Mouse (Mus musculus) liver, embryonic 13.5 days (tissue): ENCODE data around the gene Gale. TPM values are rescaled to one million over a fixed set of nuclear protein-coding genes. Genes with fewer than 3 reads are reported as not detected.

Source experiments
- ATAC-seq: fragments of 200-750 bp; cut with Nextera tagmentation; 2 replicates; pipeline ENCODE4 v1.8.0; 2017; ENCODE audit warnings: low read depth, mild to moderate bottlenecking, moderate number of reproducible peaks, moderate library complexity
- DNase-seq: peaks from one replicate; pipeline ENCODE4 v3.0.0; 2022
- H3K27ac ChIP-seq: fragments of 300-500 bp; sonication (generic); 2 replicates; pipeline ENCODE4 v1.5.1; 2015; ENCODE audit warnings: moderate library complexity, mild to moderate bottlenecking, inconsistent platforms
- H3K27me3 ChIP-seq: fragments of 300-500 bp; sonication (generic); 2 replicates; pipeline ENCODE4 v1.6.1; 2015; ENCODE audit warnings: mild to moderate bottlenecking, inconsistent platforms
- H3K36me3 ChIP-seq: fragments of 300-500 bp; sonication (generic); 2 replicates; pipeline ENCODE4 v1.6.1; 2015; ENCODE audit warnings: mild to moderate bottlenecking, inconsistent platforms
- H3K4me1 ChIP-seq: fragments of 300-500 bp; sonication (generic); replicated peaks from 2 replicates; pipeline ENCODE4 v1.6.1; 2015; ENCODE audit warnings: inconsistent platforms
- H3K4me2 ChIP-seq: fragments of 300-500 bp; sonication (generic); 2 replicates; pipeline ENCODE4 v1.6.1; 2015; ENCODE audit warnings: inconsistent platforms, mild to moderate bottlenecking, moderate library complexity
- H3K4me3 ChIP-seq: fragments of 300-500 bp; sonication (generic); replicated peaks from 2 replicates; pipeline ENCODE4 v1.5.1; 2015; ENCODE audit warnings: mild to moderate bottlenecking, inconsistent platforms
- H3K9ac ChIP-seq: fragments of 300-500 bp; sonication (generic); 2 replicates; pipeline ENCODE4 v1.6.1; 2015; ENCODE audit warnings: mild to moderate bottlenecking, inconsistent platforms
- H3K9me3 ChIP-seq: fragments of 300-500 bp; sonication (generic); replicated peaks from 2 replicates; pipeline ENCODE4 v1.6.1; 2016; ENCODE audit warnings: inconsistent platforms
- WGBS: fragments of 180-500 bp; shearing (Covaris S2); methylation state at CpG from one replicate; pipeline ENCODE4 v1.1.7; 2015; ENCODE audit not compliant: insufficient replicate concordance; 5-methylcytosine and 5-hydroxymethylcytosine counted together
- polyA plus RNA-seq: library from polyadenylated mRNA; unstranded; fragments of >200 nt; fragmentation: Nextera tagmentation; extraction: Ambion mirVana; gene quantifications from 2 replicates; pipeline ENCODE4 v1.2.1, GENCODE M21; 2015

Gale gene
- 35.6 and 35.7 TPM in 2 replicates for polyA plus RNA-seq

GRCm38 (mm10) chr4:135963457-135964193 is at the start of gene Gale:
Gene Gale (plus strand): TSS chr4:135963727.
- ATAC-seq (peak; percentile 90), DNase-seq (peak; percentile 88)
- Histone ChIP-seq H3K4me2 (peak within 1 kb of the TSS; percentile 99), H3K9ac (peak within 1 kb of the TSS; percentile 90), H3K9me3 (no peaks in the 10 kb centered on the region), H3K27me3 (no peaks in the 10 kb centered on the region), H3K4me1 (peaks cover 55% of the 10 kb centered on the region), H3K36me3 (peaks cover 62% of the 10 kb centered on the region), H3K4me3 (peak within 1 kb of the TSS; percentile 84), H3K27ac (peak within 1 kb of the TSS; percentile 87)
- WGBS = under 1% methylated on average over 56 of the region's 56 CpGs

- H3K9ac ChIP-seq = no peak overlapping the region
- no peaks in the 10 kb centered on the region for H3K9me3 ChIP-seq
- peak overlapping the region; percentile 5; the same call in 1 of the 2 replicates for H3K4me2 ChIP-seq
- no peak overlapping the region for H3K27ac ChIP-seq
- no peaks in the 10 kb centered on the region for H3K27me3 ChIP-seq
- ATAC-seq (no peak), DNase-seq (no peak)
- peaks cover 17% of the 10 kb centered on the region for H3K36me3 ChIP-seq
- H3K4me3 ChIP-seq = no peak overlapping the region
- 47% methylated on average over 13 of the region's 13 CpGs for WGBS
- peaks cover 21% of the 10 kb centered on the region for H3K4me1 ChIP-seq
These were observed 44.8 kb upstream of the Gale start for GRCm38 (mm10) chr4:135918635-135919279.

- no peak overlapping the region for H3K9ac ChIP-seq
- peaks cover 21% of the 10 kb centered on the region for H3K36me3 ChIP-seq
- 77% methylated on average over 3 of the region's 3 CpGs for WGBS
- H3K4me3 ChIP-seq = no peak overlapping the region
- no peak overlapping the region for H3K27ac ChIP-seq
- no peaks in the 10 kb centered on the region for H3K9me3 ChIP-seq
- no peak overlapping the region for H3K4me2 ChIP-seq
- H3K4me1 ChIP-seq = peaks cover 19% of the 10 kb centered on the region
- no peaks in the 10 kb centered on the region for H3K27me3 ChIP-seq
- ATAC-seq (no peak), DNase-seq (no peak)
These were observed 44.3 kb upstream of the Gale start for GRCm38 (mm10) chr4:135919280-135919639.

GRCm38 (mm10) chr4:135920304-135921241 is 43.0 kb upstream of the Gale start, which contains the start of gene Fuca1:
Gene Fuca1 (plus strand): TSS chr4:135920735.
- ATAC-seq = peak; percentile 92
- H3K9me3 ChIP-seq = no peaks in the 10 kb centered on the region
- peak within 1 kb of the TSS; percentile 85 for H3K4me3 ChIP-seq
- H3K27me3 ChIP-seq = no peaks in the 10 kb centered on the region
- 1% methylated on average over 60 of the region's 60 CpGs for WGBS
- peaks cover 24% of the 10 kb centered on the region for H3K36me3 ChIP-seq
- DNase-seq = peak; percentile 94
- H3K4me2 ChIP-seq = peak within 1 kb of the TSS; percentile 79
- H3K9ac ChIP-seq = peak within 1 kb of the TSS; percentile 82
- H3K27ac ChIP-seq = peak within 1 kb of the TSS; percentile 69
- peaks cover 22% of the 10 kb centered on the region for H3K4me1 ChIP-seq

- ATAC-seq (no peak), DNase-seq (no peak)
- peak overlapping the region; percentile 82 for H3K9ac ChIP-seq
- peaks cover 31% of the 10 kb centered on the region for H3K4me1 ChIP-seq
- WGBS = 10% methylated on average over 26 of the region's 26 CpGs
- peak overlapping the region; percentile 79 for H3K4me2 ChIP-seq
- no peaks in the 10 kb centered on the region for H3K27me3 ChIP-seq
- H3K27ac ChIP-seq = peak overlapping the region; percentile 69; the same call in 1 of the 2 replicates
- H3K36me3 ChIP-seq = peaks cover 28% of the 10 kb centered on the region
- H3K9me3 ChIP-seq = no peaks in the 10 kb centered on the region
- peak overlapping the region; percentile 85 for H3K4me3 ChIP-seq
These were observed 42.0 kb upstream of the Gale start for GRCm38 (mm10) chr4:135921257-135922120.

GRCm38 (mm10) chr4:135922190-135922589 is 41.3 kb upstream of the Gale start:
- Histone ChIP-seq H3K27ac (no peak overlapping the region), H3K9ac (peak overlapping the region; percentile 82; the same call in 1 of the 2 replicates), H3K4me1 (peaks cover 38% of the 10 kb centered on the region), H3K36me3 (peaks cover 25% of the 10 kb centered on the region), H3K4me2 (peak overlapping the region; percentile 79), H3K27me3 (no peaks in the 10 kb centered on the region), H3K4me3 (peak overlapping the region; percentile 85; the same call in 1 of the 2 replicates), H3K9me3 (no peaks in the 10 kb centered on the region)
- WGBS = 68% methylated on average over 1 of the region's 1 CpGs
- ATAC-seq (no peak), DNase-seq (no peak)

- no peaks in the 10 kb centered on the region for H3K27me3 ChIP-seq
- no peak for ATAC-seq
- H3K9ac ChIP-seq = no peak overlapping the region
- 69% methylated on average over 2 of the region's 2 CpGs for WGBS
- H3K27ac ChIP-seq = no peak overlapping the region
- no peak overlapping the region for H3K4me3 ChIP-seq
- peaks cover 36% of the 10 kb centered on the region for H3K4me1 ChIP-seq
- no peak overlapping the region for H3K4me2 ChIP-seq
- DNase-seq = no peak
- H3K9me3 ChIP-seq = no peaks in the 10 kb centered on the region
- peaks cover 23% of the 10 kb centered on the region for H3K36me3 ChIP-seq
These were observed 39.1 kb upstream of the Gale start for GRCm38 (mm10) chr4:135924418-135924817.

- peaks cover 22% of the 10 kb centered on the region for H3K36me3 ChIP-seq
- H3K9me3 ChIP-seq = no peaks in the 10 kb centered on the region
- DNase-seq (no peak), ATAC-seq (no peak)
- peaks cover 36% of the 10 kb centered on the region for H3K4me1 ChIP-seq
- no peak overlapping the region for H3K4me3 ChIP-seq
- no peak overlapping the region for H3K4me2 ChIP-seq
- no peaks in the 10 kb centered on the region for H3K27me3 ChIP-seq
- H3K27ac ChIP-seq = no peak overlapping the region
- WGBS = 83% methylated on average over 5 of the region's 5 CpGs
- no peak overlapping the region for H3K9ac ChIP-seq
These were observed 38.2 kb upstream of the Gale start for GRCm38 (mm10) chr4:135925341-135925740.

- Histone ChIP-seq H3K9me3 (no peaks in the 10 kb centered on the region), H3K27me3 (no peaks in the 10 kb centered on the region), H3K4me1 (peaks cover 34% of the 10 kb centered on the region), H3K9ac (no peak overlapping the region), H3K36me3 (peaks cover 30% of the 10 kb centered on the region), H3K27ac (no peak overlapping the region), H3K4me2 (no peak overlapping the region), H3K4me3 (no peak overlapping the region)
- DNase-seq (no peak), ATAC-seq (no peak)
- WGBS = 63% methylated on average over 10 of the region's 10 CpGs
These were observed 37.2 kb upstream of the Gale start for GRCm38 (mm10) chr4:135926195-135926808.

GRCm38 (mm10) chr4:135926861-135927260 is 36.7 kb upstream of the Gale start:
- DNase-seq (no peak), ATAC-seq (no peak)
- Histone ChIP-seq H3K4me2 (no peak overlapping the region), H3K4me3 (no peak overlapping the region), H3K9me3 (no peaks in the 10 kb centered on the region), H3K36me3 (peaks cover 35% of the 10 kb centered on the region), H3K27me3 (no peaks in the 10 kb centered on the region), H3K9ac (no peak overlapping the region), H3K27ac (no peak overlapping the region), H3K4me1 (peaks cover 29% of the 10 kb centered on the region)
- 86% methylated on average over 3 of the region's 3 CpGs for WGBS
